Mouse (Mus musculus): Measurements from ENCODE around the gene Cntln.

The Cntln gene

GRCm38 (mm10) chr4:84884111-84884538, at the start of gene Cntln:
Gene Cntln, plus strand, starts transcription at chr4:84884309.
- peak; percentile 95 for DNase-seq

- peak; percentile 49 for DNase-seq
Observed at GRCm38 (mm10) chr4:84836979-84837378, 47.1 kb upstream of the Cntln start.

- no peak for DNase-seq
Observed at GRCm38 (mm10) chr4:84838545-84838944, 45.6 kb upstream of the Cntln start.

- no peak for DNase-seq
Observed at GRCm38 (mm10) chr4:84839466-84839865, 44.6 kb upstream of the Cntln start.

- no peak for DNase-seq
Observed at GRCm38 (mm10) chr4:84857588-84857987, 26.5 kb upstream of the Cntln start.

- peak; percentile 81 for DNase-seq
Observed at GRCm38 (mm10) chr4:84876347-84876746, 7.8 kb upstream of the Cntln start.

GRCm38 (mm10) chr4:84883646-84884045, 463 bp upstream of the Cntln start:
- DNase-seq, result no peak

- DNase-seq, result peak; percentile 54
Observed at GRCm38 (mm10) chr4:84884539-84885270, 596 bp downstream of the Cntln start.

- DNase-seq, result no peak
Observed at GRCm38 (mm10) chr4:84885271-84885540, 1.1 kb downstream of the Cntln start.

- DNase-seq, result no peak
Observed at GRCm38 (mm10) chr4:84918393-84918792, 34.3 kb downstream of the Cntln start.

GRCm38 (mm10) chr4:84934342-84934929, 50.3 kb downstream of the Cntln start:
- DNase-seq, result no peak

- DNase-seq, result no peak
Observed at GRCm38 (mm10) chr4:84942059-84942458, 58.0 kb downstream of the Cntln start.

- no peak for DNase-seq
Observed at GRCm38 (mm10) chr4:84942651-84943050, 58.5 kb downstream of the Cntln start.

GRCm38 (mm10) chr4:84944100-84944499, 60.0 kb downstream of the Cntln start:
- DNase-seq, result no peak

- no peak for DNase-seq
Observed at GRCm38 (mm10) chr4:84946450-84946849, 62.3 kb downstream of the Cntln start.

- DNase-seq, result no peak
Observed at GRCm38 (mm10) chr4:84976875-84977646, 93.0 kb downstream of the Cntln start.

- DNase-seq, result no peak
Observed at GRCm38 (mm10) chr4:84995520-84996348, 111.6 kb downstream of the Cntln start.

- no peak for DNase-seq
Observed at GRCm38 (mm10) chr4:85005581-85005980, 121.5 kb downstream of the Cntln start.

GRCm38 (mm10) chr4:85006789-85007188, 122.7 kb downstream of the Cntln start:
- no peak for DNase-seq

GRCm38 (mm10) chr4:85010846-85011245, 126.7 kb downstream of the Cntln start:
- no peak for DNase-seq

GRCm38 (mm10) chr4:85045748-85046147, 161.6 kb downstream of the Cntln start:
- DNase-seq, result no peak

- no peak for DNase-seq
Observed at GRCm38 (mm10) chr4:85049933-85050553, 165.9 kb downstream of the Cntln start.

GRCm38 (mm10) chr4:85054616-85055015, 170.5 kb downstream of the Cntln start:
- no peak for DNase-seq
